Mouse (Mus musculus) naive thymus-derived CD4-positive, alpha-beta T cell, adult 5 months (primary cell): ENCODE data around the gene Olfr743. TPM values are rescaled to one million over a fixed set of nuclear protein-coding genes. Genes with fewer than 3 reads are reported as not detected.

ENCODE experiments used
- polyA plus RNA-seq: library from polyadenylated mRNA; unstranded; fragments of 100-300 nt; shearing (Covaris generic); gene quantifications from one replicate; pipeline ENCODE4 v1.2.1, GENCODE M21; 2017

The Olfr743 gene
- not detected for polyA plus RNA-seq

DNA sequence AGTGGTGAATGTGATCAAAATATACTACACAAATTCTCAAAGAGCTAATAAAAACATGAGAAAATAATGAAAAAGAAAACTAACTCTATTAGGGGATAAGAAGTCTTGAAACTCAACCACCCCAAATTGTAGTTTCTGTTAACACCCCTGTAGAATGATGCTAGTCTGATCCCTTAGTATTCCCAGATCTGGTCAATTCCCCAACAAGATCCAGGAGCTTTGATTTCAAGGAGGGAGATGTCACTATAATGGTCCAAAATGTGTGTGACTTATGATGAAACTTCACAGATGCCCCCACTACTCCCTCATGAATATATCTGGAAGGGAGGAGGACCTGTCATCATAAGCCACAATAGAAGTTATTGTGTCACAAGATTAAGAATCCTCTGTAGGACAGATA is at the start of gene Olfr743:
Olfr743 (plus strand) TSS at position 301 of the 400 bp plus-strand sequence.

DNA sequence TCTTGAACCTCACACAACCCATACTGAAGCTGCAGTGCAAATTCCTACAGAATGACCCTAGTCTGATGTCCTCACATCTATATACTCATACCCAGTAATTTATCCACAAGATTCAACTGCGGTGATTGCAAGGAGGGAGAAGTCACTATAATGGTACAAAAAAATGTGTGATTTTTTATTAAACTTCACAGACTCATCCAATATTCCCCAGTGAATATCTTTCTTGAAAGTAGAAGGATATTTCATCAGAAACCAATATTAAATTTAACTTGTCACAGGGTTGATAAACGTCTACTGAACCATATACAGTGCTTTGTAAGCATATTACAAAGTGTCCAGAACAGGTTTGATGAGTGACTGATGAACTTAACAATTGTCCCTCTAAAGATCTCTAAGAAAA is 49.2 kb upstream of the Olfr743 start, which contains the start of gene Olfr741:
Olfr741 (plus strand) TSS at position 301 of the 400 bp plus-strand sequence.

DNA sequence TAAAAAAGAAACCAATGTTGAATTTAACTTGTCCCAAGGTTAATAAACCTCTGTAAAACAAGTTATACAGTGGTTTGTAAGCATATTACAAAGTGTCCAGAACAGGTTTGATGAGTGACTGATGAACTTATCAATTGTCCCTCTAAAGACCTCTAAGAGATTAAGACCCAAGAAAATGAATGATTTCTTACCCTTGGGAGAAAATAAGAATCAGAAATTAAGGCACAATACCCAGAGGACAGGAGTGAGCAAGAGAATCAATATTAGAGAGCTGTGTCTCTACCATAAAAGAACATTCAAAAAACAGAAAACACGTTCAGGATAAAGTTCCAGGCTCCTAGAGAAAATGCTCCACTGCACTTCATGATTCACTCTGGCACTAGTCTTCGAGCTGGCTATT is 18.3 kb upstream of the Olfr743 start, which contains the start of gene Olfr742:
Olfr742 (plus strand) TSS at position 301 of the 400 bp plus-strand sequence.

Other genes with a start within 250 kb of the Olfr743 start
- gene Olfr732, start 237.6 kb upstream of the Olfr743 start, polyA plus RNA-seq: not detected
- not detected for gene Olfr733, start 220.3 kb upstream of the Olfr743 start, polyA plus RNA-seq
- not detected for gene Olfr734, start 195.1 kb upstream of the Olfr743 start, polyA plus RNA-seq
- not detected for gene Olfr735, start 173.0 kb upstream of the Olfr743 start, polyA plus RNA-seq
- not detected for gene Tlr11, start 163.9 kb upstream of the Olfr743 start, polyA plus RNA-seq
- gene Olfr736, start 140.7 kb upstream of the Olfr743 start, polyA plus RNA-seq: not detected
- gene Olfr738, start 114.3 kb upstream of the Olfr743 start, polyA plus RNA-seq: not detected
- gene Olfr739, start 103.2 kb upstream of the Olfr743 start, polyA plus RNA-seq: not detected
- not detected for gene Olfr740, start 76.3 kb upstream of the Olfr743 start, polyA plus RNA-seq
- gene Olfr741, start 49.1 kb upstream of the Olfr743 start, polyA plus RNA-seq: not detected
- not detected for gene Olfr742, start 18.2 kb upstream of the Olfr743 start, polyA plus RNA-seq
- gene Olfr744, start 93.0 kb downstream of the Olfr743 start, polyA plus RNA-seq: not detected
- not detected for gene Olfr745, start 117.5 kb downstream of the Olfr743 start, polyA plus RNA-seq
- not detected for gene Olfr746, start 125.2 kb downstream of the Olfr743 start, polyA plus RNA-seq
- gene Olfr747, start 171.4 kb downstream of the Olfr743 start, polyA plus RNA-seq: not detected
- 0.22 TPM for gene Olfr748, start 185.5 kb downstream of the Olfr743 start, polyA plus RNA-seq
- not detected for gene Olfr749, start 223.3 kb downstream of the Olfr743 start, polyA plus RNA-seq